Mouse (Mus musculus) retina, postnatal 1 day (tissue): ENCODE measurements around the gene Sprr2a2.
"Not testable (repeated sequence)": the region's sequence is repeated elsewhere in the genome, so short reads cannot be mapped to it uniquely, and the experiment has no call there.

Experiments
- DNase-seq: peaks from one replicate; pipeline ENCODE4 v3.0.0-alpha.2; 2012

The Sprr2a2 gene

DNA sequence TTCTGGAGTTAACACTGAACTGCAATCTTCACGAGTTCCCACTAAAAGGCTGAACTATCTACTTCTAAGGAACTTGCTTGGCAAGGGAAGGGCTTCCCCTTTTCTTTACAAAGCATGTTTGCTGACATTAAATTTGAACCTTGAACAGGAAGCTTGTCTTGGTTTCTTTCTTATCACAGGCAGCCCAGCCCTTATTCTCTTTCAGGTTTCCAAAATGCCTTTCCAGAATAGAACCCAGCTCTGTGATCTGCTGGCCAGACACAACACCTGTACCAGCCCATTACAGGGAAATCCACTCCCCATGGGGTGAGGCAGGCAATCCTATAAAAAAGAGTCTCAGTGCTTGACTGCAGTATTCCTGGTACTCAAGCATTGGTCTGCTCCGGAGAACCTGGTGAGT is at the start of gene Sprr2a2, which contains the start of gene Sprr2a1:
Sprr2a2 (plus strand) TSS at position 352 of the 400 bp plus-strand sequence.
Sprr2a1 (plus strand) TSS at position 231 of the 400 bp plus-strand sequence.
- DNase-seq: not testable (repeated sequence)

DNA sequence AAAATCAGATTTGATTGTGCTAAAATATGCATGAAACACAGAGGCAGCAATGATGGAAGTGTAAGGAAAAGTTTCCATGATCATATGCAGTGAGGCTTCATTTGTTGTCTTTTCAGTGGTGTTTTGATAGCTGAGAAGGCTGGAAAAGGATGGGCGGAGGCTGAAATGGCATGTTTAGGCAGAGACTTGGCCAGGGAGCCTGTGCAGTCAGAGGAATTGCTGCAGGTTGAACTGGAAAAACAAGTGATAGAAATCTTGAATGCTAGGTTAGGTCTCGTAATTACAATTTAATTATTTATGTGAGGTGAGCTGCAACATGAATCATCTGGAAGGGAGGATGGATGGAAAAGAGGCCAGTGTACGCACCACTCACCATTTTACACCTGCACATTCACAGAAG is 45.9 kb upstream of the Sprr2a2 start:
- DNase-seq: no peak

DNA sequence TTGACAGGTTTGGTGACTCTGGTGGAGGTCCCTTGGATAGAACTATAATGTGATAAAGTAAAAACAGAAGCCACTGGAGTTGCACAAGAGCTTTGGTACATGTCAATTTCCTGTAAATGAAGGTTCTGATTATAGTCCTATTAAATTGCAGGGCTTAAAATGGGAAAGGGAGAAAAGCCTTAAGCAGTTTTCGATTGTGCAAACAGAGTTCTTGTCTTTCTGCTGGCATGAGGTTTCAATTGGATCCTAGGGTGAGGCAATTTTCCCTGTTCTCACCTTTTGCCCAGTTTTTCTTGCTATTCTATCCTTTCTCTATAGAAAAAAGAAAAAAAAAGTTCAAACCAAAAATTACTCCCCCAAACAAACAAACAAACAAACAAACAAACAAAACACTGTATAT is 38.8 kb upstream of the Sprr2a2 start:
- no peak for DNase-seq

DNA sequence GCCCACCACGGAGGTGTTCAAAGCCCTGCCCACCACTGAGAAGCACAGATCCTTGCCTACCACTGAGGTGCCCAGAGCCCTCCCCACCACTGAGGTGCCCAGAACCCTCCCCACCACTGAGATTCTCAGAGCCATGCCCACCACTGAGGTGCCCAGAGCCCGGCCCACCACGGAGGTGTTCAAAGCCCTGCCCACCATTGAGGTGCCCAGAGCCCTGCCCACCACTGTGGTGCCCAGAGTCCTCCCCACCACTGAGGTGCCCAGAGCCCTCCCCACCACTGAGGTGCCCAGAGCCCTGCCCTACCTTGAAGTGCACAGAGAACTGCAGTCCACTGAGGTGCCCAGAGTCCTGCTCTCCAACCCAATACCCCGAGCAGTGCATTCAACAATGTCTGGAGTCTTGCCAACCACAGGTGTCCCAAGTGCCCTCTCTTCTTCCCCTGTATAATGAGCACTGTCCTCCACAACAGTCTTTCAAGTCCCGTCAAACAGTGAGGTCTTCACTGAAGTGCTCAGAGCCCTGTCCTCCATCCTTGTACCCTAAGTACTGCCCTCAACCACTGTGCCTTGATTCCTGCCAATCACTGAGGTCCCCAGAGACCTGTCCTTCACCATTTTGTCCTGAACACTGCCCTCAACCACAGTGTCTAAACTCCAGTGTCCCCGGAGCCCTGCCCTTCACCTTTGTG is 20.1 kb upstream of the Sprr2a2 start:
- no peak for DNase-seq

DNA sequence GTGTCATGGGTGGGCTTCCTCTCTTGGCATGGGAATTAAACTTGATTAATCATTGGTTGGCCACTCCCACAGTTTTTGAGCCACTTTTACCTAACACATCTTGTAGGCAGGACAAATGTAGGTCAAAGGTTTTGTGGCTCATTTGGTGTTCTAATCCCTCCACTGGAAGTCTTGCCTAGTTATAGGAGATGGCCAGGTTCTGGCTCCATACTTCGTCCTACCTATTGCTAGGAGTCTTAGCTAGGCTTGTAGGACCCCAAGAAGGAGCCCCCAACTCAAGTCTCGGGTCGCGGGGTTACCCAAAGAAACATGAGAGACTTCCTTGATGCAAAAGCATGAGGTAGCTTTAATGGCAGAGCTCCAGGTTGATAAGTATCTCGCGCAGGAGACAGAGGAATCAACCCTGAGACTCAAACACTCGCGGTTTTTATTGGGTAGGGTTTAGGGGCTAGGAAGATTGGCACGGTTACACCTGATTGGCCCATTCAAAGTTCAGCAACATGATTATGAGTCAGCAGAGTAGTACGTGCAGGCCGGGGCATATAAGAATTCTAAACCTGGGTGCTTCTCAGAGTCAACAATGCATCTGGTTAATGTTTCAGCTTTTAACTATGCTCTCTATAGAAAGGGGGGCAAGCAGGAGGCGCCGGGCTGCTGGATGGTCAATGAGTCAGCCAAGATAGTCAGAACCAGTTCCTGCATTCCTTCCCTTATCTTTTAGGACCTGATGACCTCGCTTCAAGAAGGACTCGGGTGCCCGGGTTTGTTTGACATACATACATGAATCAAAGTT is 4.4 kb upstream of the Sprr2a2 start:
- not testable (repeated sequence) for DNase-seq

DNA sequence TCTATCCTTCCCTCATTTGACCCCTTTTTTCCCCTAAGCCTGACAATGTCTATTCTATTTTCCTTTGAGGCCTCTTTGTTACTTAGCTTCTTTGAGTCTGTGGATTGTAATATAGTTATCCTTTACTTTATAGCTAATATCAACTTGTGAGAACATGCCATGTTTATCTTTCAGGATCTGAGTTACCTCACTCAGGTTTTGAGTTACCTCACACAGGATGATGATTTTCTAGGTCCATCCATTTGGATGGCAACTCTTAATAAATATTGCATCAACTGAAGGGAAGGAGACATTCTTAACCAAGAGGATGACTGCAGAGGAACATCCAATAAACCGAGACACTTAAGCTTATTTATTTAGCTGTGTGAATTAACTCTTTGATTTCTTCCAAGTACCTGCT is 3.7 kb upstream of the Sprr2a2 start:
- DNase-seq: not testable (repeated sequence)

DNA sequence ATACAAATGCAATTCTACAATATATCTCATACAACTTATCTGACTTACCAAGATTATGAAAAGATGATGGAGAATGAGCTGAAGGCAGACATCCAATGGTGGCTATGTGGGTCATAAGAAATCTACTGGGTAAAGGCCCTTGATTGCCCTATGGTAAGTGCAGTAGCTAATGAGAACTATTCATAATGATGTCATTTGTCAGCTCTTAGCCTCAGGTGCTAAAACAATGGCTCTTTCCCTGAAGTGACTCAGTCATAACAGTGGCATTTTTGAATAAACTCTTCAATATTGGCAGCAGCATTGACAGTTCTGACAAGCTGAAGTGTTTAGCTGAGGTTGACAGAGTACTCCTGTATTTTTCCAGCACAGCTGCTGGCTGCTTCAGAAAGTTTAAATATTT is 2.1 kb upstream of the Sprr2a2 start:
- DNase-seq: not testable (repeated sequence)

DNA sequence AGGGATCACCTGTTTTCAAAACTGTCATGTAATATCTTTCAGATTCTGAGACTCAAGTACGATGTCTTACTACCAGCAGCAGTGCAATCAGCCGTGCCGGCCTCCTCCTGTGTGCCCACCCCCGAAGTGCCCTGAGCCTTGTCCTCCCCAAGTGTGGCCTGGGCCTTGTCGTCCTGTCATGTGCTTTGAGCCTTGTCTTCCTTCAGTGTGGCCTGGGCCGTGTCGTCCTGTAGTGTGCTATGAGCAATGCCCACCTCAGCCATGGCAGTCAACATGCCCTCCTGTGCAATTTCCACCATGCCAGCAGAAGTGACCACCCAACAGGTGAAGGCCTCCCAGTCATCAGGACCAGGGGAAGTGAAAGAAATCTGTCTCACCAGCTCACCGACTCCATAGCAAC is 3.3 kb downstream of the Sprr2a2 start:
- DNase-seq: not testable (repeated sequence)

DNA sequence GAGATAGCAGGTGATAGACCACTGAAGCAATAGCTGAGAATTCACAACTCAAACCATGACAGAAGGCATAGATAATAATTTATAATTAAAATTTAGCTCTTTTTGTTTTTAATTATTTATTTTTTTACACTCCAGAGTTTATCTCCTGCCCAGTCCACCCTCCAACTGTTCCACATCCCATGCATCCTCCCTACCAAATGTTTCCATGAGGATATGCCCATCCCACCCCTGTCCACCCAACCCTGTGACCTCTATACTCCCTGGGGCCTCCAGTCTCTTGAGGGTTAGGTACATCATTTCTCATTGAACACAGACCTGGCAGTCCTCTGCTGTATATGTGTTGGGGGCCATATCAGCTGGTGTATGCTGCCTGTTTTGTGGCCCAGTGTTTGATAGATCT is 8.0 kb downstream of the Sprr2a2 start:
- not testable (repeated sequence) for DNase-seq

DNA sequence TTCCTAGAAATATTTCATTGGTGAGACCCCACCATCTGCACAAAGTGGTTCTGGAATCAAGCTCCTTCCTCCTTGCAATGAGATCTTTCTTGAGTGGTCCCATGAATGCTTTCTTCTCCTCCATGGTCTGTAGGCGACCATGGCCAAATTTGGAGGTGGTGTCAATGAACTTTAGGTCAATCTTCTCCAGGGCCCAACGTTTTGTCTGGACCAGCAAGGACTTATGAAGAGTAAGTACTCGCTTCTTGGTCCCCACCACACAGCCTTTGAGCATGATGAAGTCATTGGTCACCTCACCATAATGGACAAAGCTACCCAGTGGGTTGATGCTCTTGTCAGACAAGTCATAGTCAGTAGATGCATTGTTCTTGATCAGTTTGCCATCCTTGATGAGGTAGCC is 11.7 kb downstream of the Sprr2a2 start:
- not testable (repeated sequence) for DNase-seq

DNA sequence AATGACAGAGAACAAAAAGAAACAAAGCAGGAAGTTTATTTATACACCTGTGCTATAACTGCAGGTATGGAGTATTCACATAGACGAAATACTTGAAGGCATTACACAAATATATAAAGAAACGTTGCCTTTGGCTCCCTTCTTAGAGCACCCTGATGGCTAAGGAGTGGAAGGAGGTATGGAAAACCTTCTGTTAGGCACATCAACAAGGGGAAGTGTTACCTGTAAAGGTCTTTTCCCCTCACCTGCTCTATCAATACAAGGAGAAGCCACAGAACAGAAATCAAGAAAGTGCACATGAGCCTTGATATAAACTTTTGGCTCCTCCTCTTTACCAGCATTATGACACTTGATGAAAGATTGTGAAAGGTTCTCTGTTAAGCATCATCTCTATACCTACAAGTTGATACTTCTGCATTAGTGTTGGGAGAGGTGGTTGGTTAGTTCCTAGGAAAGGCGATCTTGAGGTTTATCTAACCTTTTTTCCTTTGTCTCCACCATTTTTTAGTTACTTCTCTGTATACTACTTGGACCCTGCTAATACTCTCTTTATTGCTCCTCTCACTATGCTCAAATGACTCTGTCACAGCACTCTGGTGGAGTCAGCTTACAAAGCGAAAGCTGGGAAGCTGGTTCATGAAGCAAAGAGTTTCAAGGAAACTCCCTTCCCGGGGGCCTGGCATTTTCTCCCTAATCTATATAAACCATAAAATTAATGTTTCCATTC is 20.9 kb downstream of the Sprr2a2 start:
- DNase-seq: not testable (repeated sequence)

DNA sequence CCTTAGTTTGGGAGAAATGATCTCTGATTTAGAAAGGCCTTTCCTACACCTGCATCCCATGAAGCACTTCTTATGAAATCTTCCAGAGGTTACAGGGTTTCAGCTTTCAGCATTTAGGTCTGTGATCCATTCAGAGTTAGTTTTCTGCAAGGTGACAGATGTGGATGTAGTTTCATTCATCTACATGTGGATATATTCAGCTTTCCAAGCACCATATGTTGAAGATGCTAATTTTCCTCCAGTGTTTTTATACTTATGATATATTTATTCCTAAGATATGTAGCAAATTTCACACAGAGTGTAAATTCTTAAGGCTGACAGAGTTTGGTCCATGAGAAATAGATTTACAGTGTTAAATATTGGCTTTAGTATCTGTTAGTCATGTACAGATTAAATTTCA is 23.0 kb downstream of the Sprr2a2 start:
- DNase-seq: not testable (repeated sequence)

DNA sequence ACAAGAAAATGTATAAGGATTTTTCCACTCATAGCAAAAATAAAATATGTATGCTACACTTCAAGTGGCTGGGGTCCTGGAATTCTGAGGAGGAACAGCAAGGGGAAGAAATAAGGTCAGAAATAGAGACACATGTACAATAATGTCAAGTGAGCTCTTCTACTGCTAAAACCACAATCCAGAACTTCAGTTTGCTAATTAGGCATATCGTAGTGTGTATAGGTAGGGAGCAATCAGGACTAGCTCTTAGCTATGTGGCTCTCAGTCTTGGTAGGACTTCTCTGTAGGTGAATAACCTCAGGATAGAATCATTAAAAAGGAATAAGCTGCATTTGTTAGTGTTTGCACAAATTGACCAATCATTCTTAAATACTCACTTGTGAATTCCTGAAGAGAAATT is 23.5 kb downstream of the Sprr2a2 start:
- DNase-seq: not testable (repeated sequence)

DNA sequence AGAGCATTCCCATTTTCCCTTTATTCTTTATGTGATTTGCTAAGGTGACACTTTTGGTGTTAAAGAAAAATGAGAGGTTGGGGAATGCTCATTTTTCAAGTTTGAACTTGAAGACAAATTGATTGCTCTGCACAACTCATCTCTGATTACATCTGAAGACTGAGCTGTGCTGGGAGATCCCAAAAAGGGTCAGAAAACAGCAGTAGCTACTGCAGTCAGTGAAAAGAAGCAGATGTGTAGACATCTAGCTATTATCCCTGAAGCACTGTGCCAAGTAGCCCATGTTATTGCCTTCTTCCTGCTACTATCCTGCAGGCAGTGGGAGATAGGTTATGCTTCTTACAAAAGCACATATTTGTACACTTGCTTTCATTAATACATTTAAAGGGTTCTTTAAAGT is 29.1 kb downstream of the Sprr2a2 start:
- DNase-seq: not testable (repeated sequence)

DNA sequence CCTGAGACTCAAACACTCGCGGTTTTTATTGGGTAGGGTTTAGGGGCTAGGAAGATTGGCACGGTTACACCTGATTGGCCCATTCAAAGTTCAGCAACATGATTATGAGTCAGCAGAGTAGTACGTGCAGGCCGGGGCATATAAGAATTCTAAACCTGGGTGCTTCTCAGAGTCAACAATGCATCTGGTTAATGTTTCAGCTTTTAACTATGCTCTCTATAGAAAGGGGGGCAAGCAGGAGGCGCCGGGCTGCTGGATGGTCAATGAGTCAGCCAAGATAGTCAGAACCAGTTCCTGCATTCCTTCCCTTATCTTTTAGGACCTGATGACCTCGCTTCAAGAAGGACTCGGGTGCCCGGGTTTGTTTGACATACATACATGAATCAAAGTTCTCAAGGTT is 30.5 kb downstream of the Sprr2a2 start:
- not testable (repeated sequence) for DNase-seq

DNA sequence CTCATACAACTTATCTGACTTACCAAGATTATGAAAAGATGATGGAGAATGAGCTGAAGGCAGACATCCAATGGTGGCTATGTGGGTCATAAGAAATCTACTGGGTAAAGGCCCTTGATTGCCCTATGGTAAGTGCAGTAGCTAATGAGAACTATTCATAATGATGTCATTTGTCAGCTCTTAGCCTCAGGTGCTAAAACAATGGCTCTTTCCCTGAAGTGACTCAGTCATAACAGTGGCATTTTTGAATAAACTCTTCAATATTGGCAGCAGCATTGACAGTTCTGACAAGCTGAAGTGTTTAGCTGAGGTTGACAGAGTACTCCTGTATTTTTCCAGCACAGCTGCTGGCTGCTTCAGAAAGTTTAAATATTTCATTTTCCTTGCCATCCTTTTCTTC is 32.8 kb downstream of the Sprr2a2 start:
- not testable (repeated sequence) for DNase-seq

DNA sequence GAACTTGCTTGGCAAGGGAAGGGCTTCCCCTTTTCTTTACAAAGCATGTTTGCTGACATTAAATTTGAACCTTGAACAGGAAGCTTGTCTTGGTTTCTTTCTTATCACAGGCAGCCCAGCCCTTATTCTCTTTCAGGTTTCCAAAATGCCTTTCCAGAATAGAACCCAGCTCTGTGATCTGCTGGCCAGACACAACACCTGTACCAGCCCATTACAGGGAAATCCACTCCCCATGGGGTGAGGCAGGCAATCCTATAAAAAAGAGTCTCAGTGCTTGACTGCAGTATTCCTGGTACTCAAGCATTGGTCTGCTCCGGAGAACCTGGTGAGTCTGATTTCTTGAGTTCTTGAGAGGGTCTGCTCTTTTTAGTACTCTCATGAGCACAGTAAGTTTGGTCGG is 34.7 kb downstream of the Sprr2a2 start:
- DNase-seq: not testable (repeated sequence)

DNA sequence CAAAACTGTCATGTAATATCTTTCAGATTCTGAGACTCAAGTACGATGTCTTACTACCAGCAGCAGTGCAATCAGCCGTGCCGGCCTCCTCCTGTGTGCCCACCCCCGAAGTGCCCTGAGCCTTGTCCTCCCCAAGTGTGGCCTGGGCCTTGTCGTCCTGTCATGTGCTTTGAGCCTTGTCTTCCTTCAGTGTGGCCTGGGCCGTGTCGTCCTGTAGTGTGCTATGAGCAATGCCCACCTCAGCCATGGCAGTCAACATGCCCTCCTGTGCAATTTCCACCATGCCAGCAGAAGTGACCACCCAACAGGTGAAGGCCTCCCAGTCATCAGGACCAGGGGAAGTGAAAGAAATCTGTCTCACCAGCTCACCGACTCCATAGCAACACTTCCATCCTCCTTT is 38.1 kb downstream of the Sprr2a2 start:
- not testable (repeated sequence) for DNase-seq

DNA sequence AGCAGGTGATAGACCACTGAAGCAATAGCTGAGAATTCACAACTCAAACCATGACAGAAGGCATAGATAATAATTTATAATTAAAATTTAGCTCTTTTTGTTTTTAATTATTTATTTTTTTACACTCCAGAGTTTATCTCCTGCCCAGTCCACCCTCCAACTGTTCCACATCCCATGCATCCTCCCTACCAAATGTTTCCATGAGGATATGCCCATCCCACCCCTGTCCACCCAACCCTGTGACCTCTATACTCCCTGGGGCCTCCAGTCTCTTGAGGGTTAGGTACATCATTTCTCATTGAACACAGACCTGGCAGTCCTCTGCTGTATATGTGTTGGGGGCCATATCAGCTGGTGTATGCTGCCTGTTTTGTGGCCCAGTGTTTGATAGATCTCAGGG is 42.8 kb downstream of the Sprr2a2 start:
- DNase-seq: not testable (repeated sequence)

DNA sequence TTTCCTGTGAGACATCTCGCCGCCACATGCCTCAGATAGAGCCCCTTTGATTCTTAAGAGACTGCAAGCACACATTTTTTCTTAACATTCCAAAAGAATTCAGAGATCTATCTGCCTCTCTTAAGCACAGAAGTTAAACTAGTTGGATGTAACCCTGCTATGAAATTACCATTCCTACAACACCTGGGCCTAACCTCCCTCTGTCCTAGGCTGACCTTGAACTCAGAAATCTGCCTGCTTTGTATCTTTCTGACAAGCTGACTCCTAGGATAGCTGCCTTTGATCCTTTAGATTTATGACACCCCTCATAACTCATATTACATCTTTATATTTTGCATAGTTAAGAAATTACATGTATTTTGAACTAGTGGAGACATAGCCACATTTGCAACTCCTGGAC is 47.7 kb downstream of the Sprr2a2 start:
- not testable (repeated sequence) for DNase-seq

DNA sequence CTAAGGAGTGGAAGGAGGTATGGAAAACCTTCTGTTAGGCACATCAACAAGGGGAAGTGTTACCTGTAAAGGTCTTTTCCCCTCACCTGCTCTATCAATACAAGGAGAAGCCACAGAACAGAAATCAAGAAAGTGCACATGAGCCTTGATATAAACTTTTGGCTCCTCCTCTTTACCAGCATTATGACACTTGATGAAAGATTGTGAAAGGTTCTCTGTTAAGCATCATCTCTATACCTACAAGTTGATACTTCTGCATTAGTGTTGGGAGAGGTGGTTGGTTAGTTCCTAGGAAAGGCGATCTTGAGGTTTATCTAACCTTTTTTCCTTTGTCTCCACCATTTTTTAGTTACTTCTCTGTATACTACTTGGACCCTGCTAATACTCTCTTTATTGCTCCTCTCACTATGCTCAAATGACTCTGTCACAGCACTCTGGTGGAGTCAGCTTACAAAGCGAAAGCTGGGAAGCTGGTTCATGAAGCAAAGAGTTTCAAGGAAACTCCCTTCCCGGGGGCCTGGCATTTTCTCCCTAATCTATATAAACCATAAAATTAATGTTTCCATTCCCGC is 55.8 kb downstream of the Sprr2a2 start:
- DNase-seq: not testable (repeated sequence)

DNA sequence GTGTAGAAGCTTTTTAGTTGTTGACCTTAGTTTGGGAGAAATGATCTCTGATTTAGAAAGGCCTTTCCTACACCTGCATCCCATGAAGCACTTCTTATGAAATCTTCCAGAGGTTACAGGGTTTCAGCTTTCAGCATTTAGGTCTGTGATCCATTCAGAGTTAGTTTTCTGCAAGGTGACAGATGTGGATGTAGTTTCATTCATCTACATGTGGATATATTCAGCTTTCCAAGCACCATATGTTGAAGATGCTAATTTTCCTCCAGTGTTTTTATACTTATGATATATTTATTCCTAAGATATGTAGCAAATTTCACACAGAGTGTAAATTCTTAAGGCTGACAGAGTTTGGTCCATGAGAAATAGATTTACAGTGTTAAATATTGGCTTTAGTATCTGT is 57.8 kb downstream of the Sprr2a2 start:
- not testable (repeated sequence) for DNase-seq

DNA sequence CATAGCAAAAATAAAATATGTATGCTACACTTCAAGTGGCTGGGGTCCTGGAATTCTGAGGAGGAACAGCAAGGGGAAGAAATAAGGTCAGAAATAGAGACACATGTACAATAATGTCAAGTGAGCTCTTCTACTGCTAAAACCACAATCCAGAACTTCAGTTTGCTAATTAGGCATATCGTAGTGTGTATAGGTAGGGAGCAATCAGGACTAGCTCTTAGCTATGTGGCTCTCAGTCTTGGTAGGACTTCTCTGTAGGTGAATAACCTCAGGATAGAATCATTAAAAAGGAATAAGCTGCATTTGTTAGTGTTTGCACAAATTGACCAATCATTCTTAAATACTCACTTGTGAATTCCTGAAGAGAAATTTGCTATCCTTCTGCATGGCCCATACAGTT is 58.3 kb downstream of the Sprr2a2 start:
- DNase-seq: not testable (repeated sequence)
